Mouse (Mus musculus) limb, embryonic 13.5 days (tissue): Measurements from ENCODE around the gene Slc35c1. TPM values are rescaled to one million over a fixed set of nuclear protein-coding genes. Genes with fewer than 3 reads are reported as not detected.

ENCODE experiments used
- ATAC-seq: fragments of 200-750 bp; cut with Nextera tagmentation; 2 replicates; pipeline ENCODE4 v1.8.0; 2017; ENCODE audit warnings: low read depth, moderate number of reproducible peaks, moderate TSS enrichment; ENCODE audit not compliant: low FRiP score
- H3K27ac ChIP-seq: fragments of 300-500 bp; sonication (generic); 2 replicates; pipeline ENCODE4 v1.5.1; 2015; ENCODE audit warnings: inconsistent platforms, mild to moderate bottlenecking, moderate library complexity
- H3K27me3 ChIP-seq: fragments of 300-500 bp; sonication (generic); 2 replicates; pipeline ENCODE4 v1.6.1; 2015; ENCODE audit warnings: mild to moderate bottlenecking, inconsistent platforms
- H3K36me3 ChIP-seq: fragments of 300-500 bp; sonication (generic); 2 replicates; pipeline ENCODE4 v1.6.1; 2015; ENCODE audit warnings: inconsistent platforms, mild to moderate bottlenecking, moderate library complexity
- H3K4me1 ChIP-seq: fragments of 300-500 bp; sonication (generic); 2 replicates; pipeline ENCODE4 v1.6.1; 2015; ENCODE audit warnings: inconsistent platforms
- H3K4me2 ChIP-seq: fragments of 300-500 bp; sonication (generic); replicated peaks from 2 replicates; pipeline ENCODE4 v1.6.1; 2015; ENCODE audit warnings: inconsistent platforms, mild to moderate bottlenecking, moderate library complexity
- H3K4me3 ChIP-seq: fragments of 300-500 bp; sonication (generic); 2 replicates; pipeline ENCODE4 v1.5.1; 2015; ENCODE audit warnings: moderate library complexity, mild to moderate bottlenecking, inconsistent platforms
- H3K9ac ChIP-seq: fragments of 300-500 bp; sonication (generic); 2 replicates; pipeline ENCODE4 v1.6.1; 2015; ENCODE audit warnings: mild to moderate bottlenecking, inconsistent platforms
- H3K9me3 ChIP-seq: fragments of 300-500 bp; sonication (generic); 2 replicates; pipeline ENCODE4 v1.6.1; 2016; ENCODE audit warnings: inconsistent platforms
- WGBS: fragments of 180-500 bp; shearing (Covaris S2); methylation state at CpG from one replicate; pipeline ENCODE4 v1.1.7; 2015; 5-methylcytosine and 5-hydroxymethylcytosine counted together
- polyA plus RNA-seq: library from polyadenylated mRNA; unstranded; fragments of >200 nt; fragmentation: Nextera tagmentation; extraction: Ambion mirVana; gene quantifications from 2 replicates; pipeline ENCODE4 v1.2.1, GENCODE M21; 2015

Gene Slc35c1
- 10.6 and 11.7 TPM in 2 replicates for polyA plus RNA-seq

GRCm38 (mm10) chr2:92459921-92460707 lies at the start of gene Slc35c1:
Gene Slc35c1, minus strand, starts transcription at chr2:92460538.
- Histone ChIP-seq H3K4me2 (peak within 1 kb of the TSS; percentile 96), H3K27ac (no peak within 1 kb of the TSS), H3K4me1 (peaks cover 34% of the 10 kb centered on the region), H3K9ac (peak within 1 kb of the TSS; percentile 78), H3K4me3 (peak within 1 kb of the TSS; percentile 85), H3K36me3 (no peaks in the 10 kb centered on the region), H3K9me3 (no peaks in the 10 kb centered on the region), H3K27me3 (peaks cover 31% of the 10 kb centered on the region)
- peak; percentile 13; the same call in 1 of the 2 replicates for ATAC-seq
- 2% methylated on average over 34 of the region's 34 CpGs for WGBS

- H3K9me3 ChIP-seq: no peaks in the 10 kb centered on the region
- 92% methylated on average over 7 of the region's 7 CpGs for WGBS
Measured at GRCm38 (mm10) chr2:92505291-92505690, 45.0 kb upstream of the Slc35c1 start.

GRCm38 (mm10) chr2:92503421-92503820 lies 43.1 kb upstream of the Slc35c1 start:
- ATAC-seq: no peak
- no peaks in the 10 kb centered on the region for H3K27me3 ChIP-seq
- no peak overlapping the region for H3K9ac ChIP-seq
- no peaks in the 10 kb centered on the region for H3K36me3 ChIP-seq
- H3K4me1 ChIP-seq: no peaks in the 10 kb centered on the region
- H3K27ac ChIP-seq: no peak overlapping the region
- H3K4me2 ChIP-seq: no peak overlapping the region
- H3K9me3 ChIP-seq: no peaks in the 10 kb centered on the region
- H3K4me3 ChIP-seq: no peak overlapping the region
- 75% methylated on average over 3 of the region's 3 CpGs for WGBS

More at GRCm38 (mm10) chr2:92505291-92505690, 45.0 kb upstream of the Slc35c1 start:
- no peaks in the 10 kb centered on the region for H3K27me3 ChIP-seq
- ATAC-seq: no peak
- no peaks in the 10 kb centered on the region for H3K4me1 ChIP-seq
- no peak overlapping the region for H3K4me3 ChIP-seq
- no peaks in the 10 kb centered on the region for H3K36me3 ChIP-seq
- no peak overlapping the region for H3K9ac ChIP-seq
- H3K4me2 ChIP-seq: no peak overlapping the region
- no peak overlapping the region for H3K27ac ChIP-seq

GRCm38 (mm10) chr2:92499701-92500322 lies 39.5 kb upstream of the Slc35c1 start:
- Histone ChIP-seq H3K4me3 (no peak overlapping the region), H3K36me3 (no peaks in the 10 kb centered on the region), H3K4me1 (peaks cover 11% of the 10 kb centered on the region), H3K4me2 (no peak overlapping the region), H3K9ac (no peak overlapping the region), H3K27ac (no peak overlapping the region), H3K9me3 (no peaks in the 10 kb centered on the region), H3K27me3 (no peaks in the 10 kb centered on the region)
- no peak for ATAC-seq
- 88% methylated on average over 3 of the region's 3 CpGs for WGBS

GRCm38 (mm10) chr2:92497112-92497511 lies 36.8 kb upstream of the Slc35c1 start:
- Histone ChIP-seq H3K9me3 (no peaks in the 10 kb centered on the region), H3K4me3 (no peak overlapping the region), H3K9ac (no peak overlapping the region), H3K36me3 (no peaks in the 10 kb centered on the region), H3K27ac (no peak overlapping the region), H3K4me2 (no peak overlapping the region), H3K27me3 (0 out of 2 replicates have a peak, but pooled peaks cover 3% of the 10 kb centered on the region), H3K4me1 (peaks cover 11% of the 10 kb centered on the region)
- WGBS: 62% methylated on average over 5 of the region's 5 CpGs
- no peak for ATAC-seq

- H3K27ac ChIP-seq: no peak overlapping the region
- H3K4me3 ChIP-seq: no peak overlapping the region
- no peaks in the 10 kb centered on the region for H3K9me3 ChIP-seq
- no peak overlapping the region for H3K4me2 ChIP-seq
- peaks cover 11% of the 10 kb centered on the region for H3K4me1 ChIP-seq
- no peak for ATAC-seq
- 29% methylated on average over 10 of the region's 10 CpGs for WGBS
- H3K36me3 ChIP-seq: no peaks in the 10 kb centered on the region
- H3K9ac ChIP-seq: no peak overlapping the region
- 0 out of 2 replicates have a peak, but pooled peaks cover 3% of the 10 kb centered on the region for H3K27me3 ChIP-seq
Measured at GRCm38 (mm10) chr2:92496681-92497080, 36.3 kb upstream of the Slc35c1 start.

GRCm38 (mm10) chr2:92494956-92495355 lies 34.6 kb upstream of the Slc35c1 start:
- Histone ChIP-seq H3K9me3 (no peaks in the 10 kb centered on the region), H3K27ac (no peak overlapping the region), H3K4me3 (no peak overlapping the region), H3K9ac (no peak overlapping the region), H3K4me2 (no peak overlapping the region), H3K36me3 (no peaks in the 10 kb centered on the region), H3K4me1 (peaks cover 11% of the 10 kb centered on the region), H3K27me3 (0 out of 2 replicates have a peak, but pooled peaks cover 3% of the 10 kb centered on the region)
- no peak for ATAC-seq
- 85% methylated on average over 3 of the region's 3 CpGs for WGBS

- no peaks in the 10 kb centered on the region for H3K9me3 ChIP-seq
- H3K9ac ChIP-seq: no peak overlapping the region
- peaks cover 11% of the 10 kb centered on the region for H3K4me1 ChIP-seq
- no peak overlapping the region for H3K27ac ChIP-seq
- WGBS: 38% methylated on average over 8 of the region's 8 CpGs
- no peak overlapping the region for H3K4me3 ChIP-seq
- H3K36me3 ChIP-seq: no peaks in the 10 kb centered on the region
- no peak for ATAC-seq
- no peak overlapping the region for H3K4me2 ChIP-seq
- H3K27me3 ChIP-seq: 0 out of 2 replicates have a peak, but pooled peaks cover 3% of the 10 kb centered on the region
Measured at GRCm38 (mm10) chr2:92494423-92494822, 34.1 kb upstream of the Slc35c1 start.

GRCm38 (mm10) chr2:92493656-92494390 lies 33.5 kb upstream of the Slc35c1 start:
- WGBS: 74% methylated on average over 15 of the region's 15 CpGs
- no peak overlapping the region for H3K9ac ChIP-seq
- no peak overlapping the region for H3K4me3 ChIP-seq
- H3K4me1 ChIP-seq: peaks cover 11% of the 10 kb centered on the region
- H3K36me3 ChIP-seq: no peaks in the 10 kb centered on the region
- H3K27me3 ChIP-seq: 0 out of 2 replicates have a peak, but pooled peaks cover 3% of the 10 kb centered on the region
- no peak overlapping the region for H3K4me2 ChIP-seq
- no peaks in the 10 kb centered on the region for H3K9me3 ChIP-seq
- no peak for ATAC-seq
- H3K27ac ChIP-seq: no peak overlapping the region

- H3K27me3 ChIP-seq: peaks cover 16% of the 10 kb centered on the region; the same call in 1 of the 2 replicates
- no peaks in the 10 kb centered on the region for H3K36me3 ChIP-seq
- no peak overlapping the region for H3K27ac ChIP-seq
- H3K4me2 ChIP-seq: no peak overlapping the region
- no peaks in the 10 kb centered on the region for H3K9me3 ChIP-seq
- peaks cover 10% of the 10 kb centered on the region for H3K4me1 ChIP-seq
- 62% methylated on average over 12 of the region's 12 CpGs for WGBS
- H3K9ac ChIP-seq: no peak overlapping the region
- no peak overlapping the region for H3K4me3 ChIP-seq
- no peak for ATAC-seq
Measured at GRCm38 (mm10) chr2:92491950-92492501, 31.7 kb upstream of the Slc35c1 start.

- H3K4me1 ChIP-seq: peaks cover 4% of the 10 kb centered on the region; the same call in 1 of the 2 replicates
- no peak for ATAC-seq
- peaks cover 29% of the 10 kb centered on the region for H3K27me3 ChIP-seq
- no peak overlapping the region for H3K9ac ChIP-seq
- H3K4me2 ChIP-seq: no peak overlapping the region
- H3K9me3 ChIP-seq: no peaks in the 10 kb centered on the region
- no peak overlapping the region for H3K4me3 ChIP-seq
- 84% methylated on average over 10 of the region's 10 CpGs for WGBS
- H3K27ac ChIP-seq: no peak overlapping the region
- H3K36me3 ChIP-seq: no peaks in the 10 kb centered on the region
Measured at GRCm38 (mm10) chr2:92490541-92490940, 30.2 kb upstream of the Slc35c1 start.
